Mouse (Mus musculus) E14TG2a.4 (cell line): ENCODE measurements around the gene Aldh4a1.

Experiments
- H3K27me3 ChIP-seq: 2 replicates; pipeline ENCODE4 v1.6.1; 2014; ENCODE audit warnings: low read length, control low read depth; ENCODE audit not compliant: insufficient read depth
- H3K36me3 ChIP-seq: 2 replicates; pipeline ENCODE4 v1.6.1; 2014; ENCODE audit warnings: low read length, control low read depth; ENCODE audit not compliant: insufficient read depth
- H3K4me1 ChIP-seq: replicated peaks from 2 replicates; pipeline ENCODE4 v1.6.1; 2014; ENCODE audit warnings: low read depth, low read length, control low read depth
- H3K4me3 ChIP-seq: replicated peaks from 2 replicates; pipeline ENCODE4 v1.5.1; 2014; ENCODE audit warnings: mild to moderate bottlenecking, low read length
- H3K9me3 ChIP-seq: 2 replicates; pipeline ENCODE4 v1.6.1; 2014; ENCODE audit warnings: low read length, control low read depth
- CTCF ChIP-seq: conservative IDR thresholded peaks from 2 replicates; pipeline ENCODE4 v1.5.1; 2014; ENCODE audit warnings: low read length
- NANOG ChIP-seq: IDR thresholded peaks from 2 replicates; pipeline ENCODE4 v1.6.1; 2014; ENCODE audit warnings: borderline replicate concordance, low read length, mixed read lengths
- POU5F1 ChIP-seq: IDR thresholded peaks from 2 replicates; pipeline ENCODE4 v1.6.1; 2014; ENCODE audit warnings: low read length, borderline replicate concordance

The Aldh4a1 gene

GRCm38 (mm10) chr4:139688058-139688457 is 65.4 kb downstream of the Aldh4a1 start:
- no peaks in the 10 kb centered on the region for H3K36me3 ChIP-seq
- TF ChIP-seq NANOG, result no peak
- TF ChIP-seq CTCF, result no peak
- TF ChIP-seq POU5F1, result no peak
- no peak overlapping the region for H3K4me3 ChIP-seq
- H3K27me3 ChIP-seq, result peaks cover 19% of the 10 kb centered on the region
- H3K4me1 ChIP-seq, result peaks cover 48% of the 10 kb centered on the region
- no peaks in the 10 kb centered on the region for H3K9me3 ChIP-seq

- H3K36me3 ChIP-seq, result no peaks in the 10 kb centered on the region
- H3K27me3 ChIP-seq, result peaks cover 29% of the 10 kb centered on the region
- H3K9me3 ChIP-seq, result no peaks in the 10 kb centered on the region
- H3K4me3 ChIP-seq, result no peak overlapping the region
- peaks cover 41% of the 10 kb centered on the region for H3K4me1 ChIP-seq
- no peak for TF ChIP-seq NANOG
Measured at GRCm38 (mm10) chr4:139689627-139690269, 67.1 kb downstream of the Aldh4a1 start.

GRCm38 (mm10) chr4:139693315-139693714 is 70.6 kb downstream of the Aldh4a1 start:
- Histone ChIP-seq H3K9me3 (no peaks in the 10 kb centered on the region), H3K27me3 (peaks cover 52% of the 10 kb centered on the region), H3K4me3 (no peak overlapping the region), H3K36me3 (no peaks in the 10 kb centered on the region), H3K4me1 (peaks cover 34% of the 10 kb centered on the region)
- TF ChIP-seq NANOG, result no peak
- no peak for TF ChIP-seq CTCF
- TF ChIP-seq POU5F1, result no peak

GRCm38 (mm10) chr4:139697755-139698154 is 75.1 kb downstream of the Aldh4a1 start:
- peaks cover 65% of the 10 kb centered on the region for H3K27me3 ChIP-seq
- no peak overlapping the region for H3K4me3 ChIP-seq
- H3K36me3 ChIP-seq, result no peaks in the 10 kb centered on the region
- H3K9me3 ChIP-seq, result no peaks in the 10 kb centered on the region
- H3K4me1 ChIP-seq, result peaks cover 20% of the 10 kb centered on the region
- TF ChIP-seq NANOG (no peak), POU5F1 (no peak), CTCF (no peak)

- H3K4me3 ChIP-seq, result no peak overlapping the region
- no peaks in the 10 kb centered on the region for H3K9me3 ChIP-seq
- peaks cover 11% of the 10 kb centered on the region for H3K4me1 ChIP-seq
- H3K36me3 ChIP-seq, result no peaks in the 10 kb centered on the region
- peaks cover 62% of the 10 kb centered on the region for H3K27me3 ChIP-seq
- no peak for TF ChIP-seq POU5F1
- no peak for TF ChIP-seq NANOG
- no peak for TF ChIP-seq CTCF
Measured at GRCm38 (mm10) chr4:139698602-139699001, 75.9 kb downstream of the Aldh4a1 start.
